Mouse (Mus musculus): ENCODE data around the gene Slc8b1. TPM values are rescaled to one million over a fixed set of nuclear protein-coding genes. Genes with fewer than 3 reads are reported as not detected.
"Not testable (repeated sequence)": the region's sequence is repeated elsewhere in the genome, so short reads cannot be mapped to it uniquely, and the experiment has no call there.

The Slc8b1 gene
- polyA plus RNA-seq, 1 experiment from 2014 or later: 27.4 TPM

GRCm38 (mm10) chr5:120481205-120481604, 29.8 kb upstream of the Slc8b1 start:
- H3K27ac ChIP-seq: no peak overlapping the region
- 75% methylated on average over 9 of the region's 9 CpGs for WGBS (ENCODE audit: missing documents)
- H3K36me3 ChIP-seq (ENCODE audit: inconsistent target): peaks cover 22% of the 10 kb centered on the region
- no peaks in the 10 kb centered on the region for H3K79me2 ChIP-seq (ENCODE audit: inconsistent target)
- no peak overlapping the region for H3K4me3 ChIP-seq (ENCODE audit: inconsistent target)

GRCm38 (mm10) chr5:120483399-120483798, 27.6 kb upstream of the Slc8b1 start:
- Histone ChIP-seq H3K27ac (no peak overlapping the region), H3K4me3 (ENCODE audit: inconsistent target) (no peak overlapping the region), H3K79me2 (ENCODE audit: inconsistent target) (no peaks in the 10 kb centered on the region), H3K36me3 (ENCODE audit: inconsistent target) (peaks cover 44% of the 10 kb centered on the region)
- 92% methylated on average over 19 of the region's 19 CpGs for WGBS (ENCODE audit: missing documents)

GRCm38 (mm10) chr5:120487844-120488243, 23.1 kb upstream of the Slc8b1 start:
- Histone ChIP-seq H3K27ac (no peak overlapping the region), H3K79me2 (ENCODE audit: inconsistent target) (no peaks in the 10 kb centered on the region), H3K36me3 (ENCODE audit: inconsistent target) (peaks cover 80% of the 10 kb centered on the region), H3K4me3 (ENCODE audit: inconsistent target) (no peak overlapping the region)
- WGBS (ENCODE audit: missing documents): 91% methylated on average over 8 of the region's 8 CpGs

- Histone ChIP-seq H3K36me3 (ENCODE audit: inconsistent target) (peaks cover 88% of the 10 kb centered on the region), H3K79me2 (ENCODE audit: inconsistent target) (no peaks in the 10 kb centered on the region), H3K27ac (no peak overlapping the region), H3K4me3 (ENCODE audit: inconsistent target) (no peak overlapping the region)
- WGBS (ENCODE audit: missing documents): 82% methylated on average over 7 of the region's 8 CpGs
These were observed 20.2 kb upstream of the Slc8b1 start for GRCm38 (mm10) chr5:120490679-120491192.

DNA sequence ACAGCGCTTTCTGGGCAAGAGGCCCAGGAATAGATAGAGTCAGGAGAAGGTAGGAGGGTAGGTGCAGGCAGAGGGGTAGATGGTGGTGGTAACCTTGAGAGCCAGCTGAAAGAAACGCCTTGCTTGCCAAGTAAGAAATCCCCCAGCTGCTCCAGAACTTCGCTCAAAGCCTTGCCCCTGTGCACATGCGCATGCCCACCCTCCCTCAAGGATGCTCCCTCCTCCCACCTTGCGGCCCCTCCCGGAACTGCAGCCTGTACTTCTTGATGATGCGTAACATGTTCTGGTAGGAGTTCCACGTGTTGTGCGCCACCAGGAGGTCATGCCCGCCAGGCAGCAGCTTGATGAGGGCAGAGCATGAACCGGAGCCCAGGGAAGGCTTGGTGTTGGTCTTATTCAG, 18.5 kb upstream of the Slc8b1 start:
- 91% methylated on average over 11 of the region's 11 CpGs for WGBS (ENCODE audit: missing documents)
- no peak overlapping the region for H3K27ac ChIP-seq
- H3K79me2 ChIP-seq (ENCODE audit: inconsistent target): no peaks in the 10 kb centered on the region
- peaks cover 87% of the 10 kb centered on the region for H3K36me3 ChIP-seq (ENCODE audit: inconsistent target)
- H3K4me3 ChIP-seq (ENCODE audit: inconsistent target): no peak overlapping the region

GRCm38 (mm10) chr5:120493440-120493839, 17.5 kb upstream of the Slc8b1 start:
- H3K36me3 ChIP-seq (ENCODE audit: inconsistent target): peaks cover 80% of the 10 kb centered on the region; the same call in 1 of the 2 replicates
- WGBS (ENCODE audit: missing documents): 98% methylated on average over 6 of the region's 6 CpGs
- H3K79me2 ChIP-seq (ENCODE audit: inconsistent target): no peaks in the 10 kb centered on the region
- H3K27ac ChIP-seq: no peak overlapping the region
- H3K4me3 ChIP-seq (ENCODE audit: inconsistent target): no peak overlapping the region

DNA sequence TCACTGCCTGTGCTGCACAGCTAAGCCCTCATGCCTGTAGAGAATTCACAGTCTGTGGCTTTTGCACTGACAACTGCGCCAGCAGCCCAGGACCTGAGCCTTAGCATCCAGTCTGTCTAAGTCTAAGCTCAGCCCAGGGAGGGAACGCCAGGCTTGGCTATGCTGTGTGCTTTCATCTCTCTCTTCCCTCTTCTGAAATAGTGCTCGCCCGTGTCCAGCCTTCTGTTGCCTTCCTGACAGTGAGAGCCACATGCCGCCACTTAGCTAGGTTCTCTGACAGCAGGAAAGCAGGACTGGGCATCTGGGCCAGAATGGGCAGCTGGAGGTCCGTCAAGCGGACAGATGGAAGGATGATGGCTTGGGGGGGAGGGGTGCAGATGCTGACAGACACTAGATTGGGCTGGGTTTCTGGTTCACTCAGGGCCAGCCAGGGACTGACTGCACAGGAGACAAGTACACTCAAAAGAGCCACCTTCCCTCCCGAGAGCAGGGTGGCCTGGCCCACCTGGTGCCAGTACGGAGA, 17.0 kb upstream of the Slc8b1 start:
- WGBS (ENCODE audit: missing documents): 94% methylated on average over 6 of the region's 9 CpGs
- Histone ChIP-seq H3K36me3 (ENCODE audit: inconsistent target) (peaks cover 75% of the 10 kb centered on the region; the same call in 1 of the 2 replicates), H3K27ac (no peak overlapping the region), H3K4me3 (ENCODE audit: inconsistent target) (no peak overlapping the region), H3K79me2 (ENCODE audit: inconsistent target) (peaks cover 3% of the 10 kb centered on the region; the same call in 1 of the 2 replicates)

GRCm38 (mm10) chr5:120495064-120495702, 15.8 kb upstream of the Slc8b1 start:
- peaks cover 68% of the 10 kb centered on the region; the same call in 1 of the 2 replicates for H3K36me3 ChIP-seq (ENCODE audit: inconsistent target)
- H3K4me3 ChIP-seq (ENCODE audit: inconsistent target): no peak overlapping the region
- whole genome bisulfite sequencing (ENCODE audit: missing documents): 54% methylated on average over 10 of the region's 10 CpGs
- H3K79me2 ChIP-seq (ENCODE audit: inconsistent target): peaks cover 15% of the 10 kb centered on the region; the same call in 1 of the 2 replicates
- H3K27ac ChIP-seq: no peak overlapping the region

DNA sequence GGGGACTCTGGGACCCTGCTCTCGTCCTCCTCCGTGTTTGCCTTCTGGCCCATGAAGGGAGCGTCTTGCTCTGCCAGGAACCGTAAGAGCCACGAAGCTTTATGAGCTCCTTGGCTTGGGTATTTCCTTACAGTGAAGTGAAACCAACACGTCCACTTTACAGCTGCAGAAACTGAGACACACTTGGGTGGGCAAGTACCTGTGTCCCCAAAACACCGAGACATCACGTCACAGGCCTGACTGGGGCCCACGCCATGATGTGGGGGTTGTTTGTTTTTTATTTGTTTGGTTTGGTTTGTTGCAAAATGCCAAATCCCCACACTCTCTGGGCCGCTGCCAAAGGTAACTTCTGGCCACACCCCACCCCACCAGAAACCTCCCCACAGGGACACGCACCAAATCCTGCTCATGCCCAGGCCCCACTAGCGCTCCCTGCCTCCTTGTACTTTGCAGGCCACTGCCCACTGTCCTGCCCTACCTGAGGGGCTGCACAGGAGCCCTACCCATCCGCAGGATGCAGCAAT, 15.2 kb upstream of the Slc8b1 start:
- no peak overlapping the region for H3K27ac ChIP-seq
- no peak overlapping the region for H3K4me3 ChIP-seq (ENCODE audit: inconsistent target)
- peaks cover 63% of the 10 kb centered on the region; the same call in 1 of the 2 replicates for H3K36me3 ChIP-seq (ENCODE audit: inconsistent target)
- H3K79me2 ChIP-seq (ENCODE audit: inconsistent target): peaks cover 21% of the 10 kb centered on the region; the same call in 1 of the 2 replicates
- 90% methylated on average over 12 of the region's 13 CpGs for WGBS (ENCODE audit: missing documents)

GRCm38 (mm10) chr5:120497071-120497470, 13.9 kb upstream of the Slc8b1 start:
- whole genome bisulfite sequencing (ENCODE audit: missing documents): 93% methylated on average over 3 of the region's 3 CpGs
- Histone ChIP-seq H3K4me3 (ENCODE audit: inconsistent target) (no peak overlapping the region), H3K27ac (no peak overlapping the region), H3K36me3 (ENCODE audit: inconsistent target) (peaks cover 52% of the 10 kb centered on the region; the same call in 1 of the 2 replicates), H3K79me2 (ENCODE audit: inconsistent target) (peaks cover 34% of the 10 kb centered on the region)

GRCm38 (mm10) chr5:120499202-120499601, 11.8 kb upstream of the Slc8b1 start:
- H3K79me2 ChIP-seq (ENCODE audit: inconsistent target): peaks cover 44% of the 10 kb centered on the region
- H3K4me3 ChIP-seq (ENCODE audit: inconsistent target): no peak overlapping the region
- 100% methylated on average over 4 of the region's 4 CpGs for WGBS (ENCODE audit: missing documents)
- H3K36me3 ChIP-seq (ENCODE audit: inconsistent target): peaks cover 32% of the 10 kb centered on the region; the same call in 1 of the 2 replicates
- H3K27ac ChIP-seq: no peak overlapping the region

DNA sequence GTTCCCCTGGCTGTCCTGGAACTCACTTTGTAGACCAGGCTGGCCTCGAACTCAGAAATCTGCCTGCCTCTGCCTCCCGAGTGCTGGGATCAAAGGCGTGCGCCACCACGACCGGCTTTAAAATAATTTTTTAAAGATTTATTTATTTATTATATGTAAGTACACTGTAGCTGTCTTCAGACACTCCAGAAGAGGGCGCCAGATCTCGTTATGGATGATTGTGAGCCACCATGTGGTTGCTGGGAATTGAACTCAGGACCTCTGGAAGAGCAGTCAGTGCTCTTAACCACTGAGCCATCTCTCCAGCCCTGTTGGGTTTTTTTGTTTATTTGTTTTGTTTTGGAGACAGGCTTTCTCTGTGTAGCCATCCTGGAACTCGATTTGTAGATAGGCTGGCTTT, 10.4 kb upstream of the Slc8b1 start:
- 94% methylated on average over 4 of the region's 9 CpGs for WGBS (ENCODE audit: missing documents)
- peaks cover 20% of the 10 kb centered on the region; the same call in 1 of the 2 replicates for H3K36me3 ChIP-seq (ENCODE audit: inconsistent target)
- H3K27ac ChIP-seq: not testable (repeated sequence)

GRCm38 (mm10) chr5:120502147-120502621, 8.8 kb upstream of the Slc8b1 start:
- Histone ChIP-seq H3K36me3 (ENCODE audit: inconsistent target) (peaks cover 6% of the 10 kb centered on the region; the same call in 1 of the 2 replicates), H3K4me3 (ENCODE audit: inconsistent target) (peak overlapping the region; percentile 73), H3K27ac (0 out of 2 replicates have a peak overlapping the region, but pooled peaks have one; percentile 32), H3K79me2 (ENCODE audit: inconsistent target) (peaks cover 44% of the 10 kb centered on the region)
- WGBS (ENCODE audit: missing documents): 57% methylated on average over 9 of the region's 9 CpGs

More for the DNA sequence above, 10.4 kb upstream of the Slc8b1 start:
- H3K79me2 ChIP-seq (ENCODE audit: inconsistent target): peaks cover 44% of the 10 kb centered on the region
- not testable (repeated sequence) for H3K4me3 ChIP-seq (ENCODE audit: inconsistent target)

GRCm38 (mm10) chr5:120502675-120503143, 8.3 kb upstream of the Slc8b1 start:
- Histone ChIP-seq H3K4me3 (ENCODE audit: inconsistent target) (peak overlapping the region; percentile 73), H3K36me3 (ENCODE audit: inconsistent target) (peaks cover under 1% of the 10 kb centered on the region; the same call in 1 of the 2 replicates), H3K27ac (peak overlapping the region; percentile 32; the same call in 1 of the 2 replicates), H3K79me2 (ENCODE audit: inconsistent target) (peaks cover 44% of the 10 kb centered on the region)
- WGBS (ENCODE audit: missing documents): 15% methylated on average over 12 of the region's 12 CpGs

All from macrophage (primary cell).